25 mouse cellular contexts compared by ENCODE assay signal in genomic region chr17:84018817-84019216, GRCm38 (mm10).
"Had no signal": no experiment of that assay in that cellular context is flagged by ENCODE, and none has a peak within 500 bp of the region (broad histone marks: within the 10 kb centered on the region; RNA-seq: fewer than 3 reads in every experiment).

No protein-coding gene starts in this region.

- H3K4me3 ChIP-seq: gastrocnemius, adult 2 months; heart, embryonic 10.5 days; heart, embryonic 12.5 days; hindbrain, embryonic 10.5 days; hindbrain, embryonic 12.5 days; kidney, embryonic 15.5 days; limb, embryonic 13.5 days; limb, embryonic 15.5 days; liver, embryonic 13.5 days; liver, embryonic 15.5 days had no signal

- ATAC-seq: hindbrain, embryonic 16.5 days; intestine, embryonic 16.5 days had no signal

- H3K9me3 ChIP-seq: hindbrain, embryonic 12.5 days; kidney, embryonic 15.5 days; limb, embryonic 13.5 days; limb, embryonic 15.5 days; liver, embryonic 13.5 days; liver, embryonic 15.5 days had no signal

- H3K27me3 ChIP-seq: heart, embryonic 12.5 days; hindbrain, embryonic 12.5 days; kidney, embryonic 15.5 days; limb, embryonic 13.5 days; limb, embryonic 15.5 days; liver, embryonic 13.5 days; liver, embryonic 15.5 days had no signal

- H3K36me3 ChIP-seq: heart, embryonic 10.5 days; heart, embryonic 12.5 days; hindbrain, embryonic 10.5 days; hindbrain, embryonic 12.5 days; kidney, embryonic 15.5 days; limb, embryonic 13.5 days; limb, embryonic 15.5 days; liver, embryonic 13.5 days; liver, embryonic 15.5 days had no signal

- H3K4me1 ChIP-seq: heart, embryonic 12.5 days; hindbrain, embryonic 10.5 days; hindbrain, embryonic 12.5 days; limb, embryonic 13.5 days had no signal

- H3K9ac ChIP-seq: heart, embryonic 12.5 days; hindbrain, embryonic 12.5 days; hindbrain, embryonic 14.5 days; kidney, embryonic 15.5 days; limb, embryonic 13.5 days; limb, embryonic 15.5 days; liver, embryonic 13.5 days; liver, embryonic 15.5 days had no signal

- DNase-seq: gastrocnemius, adult 2 months; gastrocnemius, postnatal 10 days; gastrocnemius, postnatal 25 days; heart, adult 18-20 months; heart, postnatal 10 days; heart, postnatal 4 days; kidney, adult 11 months; kidney, adult 2 months; kidney, adult 9 months; kidney, postnatal 14 days; kidney, postnatal 36 days; left cerebral cortex, postnatal 4 days; liver, embryonic 13.5 days had no signal

- H3K4me2 ChIP-seq: heart, embryonic 12.5 days; hindbrain, embryonic 12.5 days; hindbrain, embryonic 14.5 days; kidney, embryonic 15.5 days; limb, embryonic 13.5 days; limb, embryonic 15.5 days; liver, embryonic 13.5 days; liver, embryonic 15.5 days had no signal

- H3K27ac ChIP-seq: gastrocnemius, adult 2 months; heart, embryonic 10.5 days; hindbrain, embryonic 10.5 days; hindbrain, embryonic 12.5 days; hindbrain, embryonic 14.5 days; kidney, embryonic 15.5 days; kidney, postnatal 0 days; limb, embryonic 13.5 days; limb, embryonic 15.5 days; liver, embryonic 13.5 days; liver, embryonic 15.5 days had no signal
